Mouse (Mus musculus) stomach, embryonic 14.5 days (tissue): ENCODE measurements around the gene AC124502.3. TPM values are rescaled to one million over a fixed set of nuclear protein-coding genes. Genes with fewer than 3 reads are reported as not detected.

Experiments used
- ATAC-seq: fragments of 200-750 bp; cut with Nextera tagmentation; 2 replicates; pipeline ENCODE4 v1.8.0; 2017; ENCODE audit warnings: low read depth, moderate TSS enrichment; ENCODE audit not compliant: insufficient number of reproducible peaks, insufficient read depth, low FRiP score
- H3K27ac ChIP-seq: fragments of 300-500 bp; sonication (generic); 2 replicates; pipeline ENCODE4 v1.5.1; 2014; ENCODE audit warnings: mild to moderate bottlenecking, low read length, moderate library complexity, mixed read lengths
- H3K27me3 ChIP-seq: fragments of 300-500 bp; sonication (generic); 2 replicates; pipeline ENCODE4 v1.6.1; 2014; ENCODE audit warnings: low read length, control low read depth, mixed read lengths; ENCODE audit not compliant: control insufficient read depth, insufficient read depth
- H3K36me3 ChIP-seq: fragments of 300-500 bp; sonication (generic); 2 replicates; pipeline ENCODE4 v1.6.1; 2014; ENCODE audit warnings: mild to moderate bottlenecking, control low read depth, low read length, moderate library complexity, mixed read lengths; ENCODE audit not compliant: control insufficient read depth, insufficient read depth
- H3K4me1 ChIP-seq: fragments of 300-500 bp; sonication (generic); 2 replicates; pipeline ENCODE4 v1.6.1; 2014; ENCODE audit warnings: low read length, control low read depth, mixed read lengths; ENCODE audit not compliant: control insufficient read depth, insufficient read depth
- H3K4me2 ChIP-seq: fragments of 300-500 bp; sonication (generic); replicated peaks from 2 replicates; pipeline ENCODE4 v1.6.1; 2014; ENCODE audit warnings: low read depth, low read length, control low read depth
- H3K4me3 ChIP-seq: fragments of 300-500 bp; sonication (generic); 2 replicates; pipeline ENCODE4 v1.5.1; 2014; ENCODE audit warnings: low read depth, low read length, control low read depth
- H3K9ac ChIP-seq: fragments of 300-500 bp; sonication (generic); replicated peaks from 2 replicates; pipeline ENCODE4 v1.6.1; 2014; ENCODE audit warnings: low read depth, mild to moderate bottlenecking, control low read depth, low read length, moderate library complexity, mixed read lengths
- H3K9me3 ChIP-seq: fragments of 300-500 bp; sonication (generic); 2 replicates; pipeline ENCODE4 v1.6.1; 2016; ENCODE audit warnings: low read depth, low read length, control low read depth; ENCODE audit not compliant: control insufficient read depth
- WGBS: fragments of 180-500 bp; shearing (Covaris S2); extraction: QIAGEN DNeasy Blood & Tissue Kit; methylation state at CpG from one replicate; pipeline ENCODE4 v1.1.7; 2014; 5-methylcytosine and 5-hydroxymethylcytosine counted together
- polyA plus RNA-seq: library from polyadenylated mRNA; unstranded; fragments of >200 nt; fragmentation: Nextera tagmentation; extraction: Ambion mirVana; gene quantifications from 2 replicates; pipeline ENCODE4 v1.2.1, GENCODE M21; 2014

Gene AC124502.3
- polyA plus RNA-seq, 1 experiment from 2014 or later: 1.8 TPM

GRCm38 (mm10) chr19:5058801-5059771, 20.4 kb downstream of the AC124502.3 start:
- peak overlapping the region; percentile 14; the same call in 1 of the 2 replicates for H3K4me2 ChIP-seq
- H3K27ac ChIP-seq: peak overlapping the region; percentile 66; the same call in 1 of the 2 replicates
- H3K36me3 ChIP-seq: no peaks in the 10 kb centered on the region
- 0 out of 2 replicates have a peak overlapping the region, but pooled peaks have one; percentile 7 for H3K9ac ChIP-seq
- 9% methylated on average over 10 of the region's 10 CpGs for WGBS
- peak; percentile 40; the same call in 1 of the 2 replicates for ATAC-seq
- H3K27me3 ChIP-seq: no peaks in the 10 kb centered on the region
- no peak overlapping the region for H3K4me3 ChIP-seq
- peaks cover 31% of the 10 kb centered on the region for H3K4me1 ChIP-seq
- no peaks in the 10 kb centered on the region for H3K9me3 ChIP-seq

- Histone ChIP-seq H3K9ac (no peak overlapping the region), H3K4me1 (peaks cover 43% of the 10 kb centered on the region), H3K27ac (peak overlapping the region; percentile 66; the same call in 1 of the 2 replicates), H3K27me3 (no peaks in the 10 kb centered on the region), H3K4me3 (no peak overlapping the region), H3K4me2 (no peak overlapping the region), H3K9me3 (no peaks in the 10 kb centered on the region), H3K36me3 (no peaks in the 10 kb centered on the region)
- WGBS: 24% methylated on average over 5 of the region's 5 CpGs
- ATAC-seq: peak; percentile 31; the same call in 1 of the 2 replicates
Observed at GRCm38 (mm10) chr19:5060365-5061330, 22.0 kb downstream of the AC124502.3 start.

GRCm38 (mm10) chr19:5062041-5062440, 23.4 kb downstream of the AC124502.3 start:
- no peak overlapping the region for H3K9ac ChIP-seq
- H3K9me3 ChIP-seq: no peaks in the 10 kb centered on the region
- H3K4me1 ChIP-seq: peaks cover 48% of the 10 kb centered on the region
- H3K27me3 ChIP-seq: no peaks in the 10 kb centered on the region
- H3K36me3 ChIP-seq: no peaks in the 10 kb centered on the region
- WGBS: 88% methylated on average over 5 of the region's 5 CpGs
- H3K4me2 ChIP-seq: no peak overlapping the region
- no peak overlapping the region for H3K27ac ChIP-seq
- no peak for ATAC-seq
- no peak overlapping the region for H3K4me3 ChIP-seq

GRCm38 (mm10) chr19:5062446-5062845, 23.8 kb downstream of the AC124502.3 start:
- Histone ChIP-seq H3K27ac (no peak overlapping the region), H3K36me3 (no peaks in the 10 kb centered on the region), H3K4me2 (no peak overlapping the region), H3K9me3 (no peaks in the 10 kb centered on the region), H3K27me3 (no peaks in the 10 kb centered on the region), H3K4me1 (peaks cover 51% of the 10 kb centered on the region), H3K9ac (no peak overlapping the region), H3K4me3 (no peak overlapping the region)
- 74% methylated on average over 6 of the region's 6 CpGs for WGBS
- ATAC-seq: no peak

- H3K9me3 ChIP-seq: no peaks in the 10 kb centered on the region
- H3K4me1 ChIP-seq: peaks cover 49% of the 10 kb centered on the region
- H3K9ac ChIP-seq: no peak overlapping the region
- no peak for ATAC-seq
- no peak overlapping the region for H3K4me3 ChIP-seq
- peak overlapping the region; percentile 33; the same call in 1 of the 2 replicates for H3K27ac ChIP-seq
- 0 out of 2 replicates have a peak, but pooled peaks cover 2% of the 10 kb centered on the region for H3K27me3 ChIP-seq
- H3K36me3 ChIP-seq: no peaks in the 10 kb centered on the region
- no peak overlapping the region for H3K4me2 ChIP-seq
- WGBS: 39% methylated on average over 7 of the region's 7 CpGs
Observed at GRCm38 (mm10) chr19:5065104-5065503, 26.4 kb downstream of the AC124502.3 start.

GRCm38 (mm10) chr19:5067040-5067799, 28.5 kb downstream of the AC124502.3 start:
- H3K27ac ChIP-seq: peak overlapping the region; percentile 95
- H3K27me3 ChIP-seq: 0 out of 2 replicates have a peak, but pooled peaks cover 2% of the 10 kb centered on the region
- peak overlapping the region; percentile 28; the same call in 1 of the 2 replicates for H3K9ac ChIP-seq
- peak overlapping the region; percentile 70; the same call in 1 of the 2 replicates for H3K4me3 ChIP-seq
- no peaks in the 10 kb centered on the region for H3K36me3 ChIP-seq
- ATAC-seq: no peak
- peak overlapping the region; percentile 76 for H3K4me2 ChIP-seq
- 3% methylated on average over 15 of the region's 15 CpGs for WGBS
- peaks cover 45% of the 10 kb centered on the region for H3K4me1 ChIP-seq
- H3K9me3 ChIP-seq: no peaks in the 10 kb centered on the region

- H3K4me1 ChIP-seq: peaks cover 45% of the 10 kb centered on the region
- ATAC-seq: peak; percentile 63
Observed at GRCm38 (mm10) chr19:5067867-5068569, 29.3 kb downstream of the AC124502.3 start, which contains the start of gene Cd248. Gene Cd248 (plus strand): TSS chr19:5068078.

More at GRCm38 (mm10) chr19:5067867-5068569, 29.3 kb downstream of the AC124502.3 start, which contains the start of gene Cd248:
- no peaks in the 10 kb centered on the region for H3K9me3 ChIP-seq
- H3K27me3 ChIP-seq: 0 out of 2 replicates have a peak, but pooled peaks cover 2% of the 10 kb centered on the region
- peak within 1 kb of the TSS; percentile 95 for H3K27ac ChIP-seq
- peak within 1 kb of the TSS; percentile 76 for H3K4me2 ChIP-seq
- 1% methylated on average over 54 of the region's 56 CpGs for WGBS
- no peaks in the 10 kb centered on the region for H3K36me3 ChIP-seq
- peak within 1 kb of the TSS; percentile 60 for H3K9ac ChIP-seq
- H3K4me3 ChIP-seq: peak within 1 kb of the TSS; percentile 70
